Mouse (Mus musculus): ENCODE measurements around the gene 1600002K03Rik.

DNA sequence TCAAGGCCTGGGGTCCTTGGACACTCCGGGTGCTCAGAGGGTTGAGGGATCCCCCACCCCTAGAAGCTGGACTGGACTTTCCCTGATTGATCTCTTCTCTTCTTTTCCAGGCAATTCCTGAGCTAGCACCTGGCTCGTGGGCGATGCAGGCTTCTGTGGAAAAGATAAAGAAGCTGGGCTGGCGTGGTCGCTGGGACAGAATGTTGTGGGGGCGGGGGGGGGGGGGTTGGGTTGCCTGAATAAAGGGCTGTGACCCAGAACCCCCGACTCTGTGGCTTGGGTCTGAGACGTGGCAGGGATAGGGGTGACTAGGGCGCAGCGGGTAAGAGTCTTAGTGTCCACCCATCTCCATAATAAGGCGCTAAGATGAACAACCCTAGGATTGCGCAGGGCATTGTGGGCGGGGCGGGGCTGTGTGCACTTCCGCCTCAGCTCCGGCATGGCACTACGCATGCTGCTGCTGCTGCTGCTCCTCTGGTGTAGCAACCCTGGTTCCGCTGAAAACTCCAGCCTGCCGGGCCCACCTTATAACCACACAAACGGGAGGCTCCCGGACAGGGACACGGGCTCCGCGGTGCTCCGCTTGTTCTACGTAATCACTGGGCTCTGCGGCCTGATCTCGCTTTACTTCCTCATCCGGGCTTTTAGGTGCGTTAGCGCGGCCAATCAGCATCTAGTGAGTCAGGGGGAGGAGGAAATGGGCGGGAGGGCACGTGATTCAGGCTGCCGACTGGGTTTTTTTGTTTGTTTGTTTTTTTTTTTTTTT lies at the start of gene 1600002K03Rik:
- TF ChIP-seq POLR2A (IDR thresholded peaks at IDR 0.05; ENCODE audit: borderline replicate concordance, control insufficient read depth, low read depth, low read length) (peak; percentile 92), CTCF (IDR thresholded peaks at IDR 0.05; ENCODE audit: control insufficient read depth, insufficient read depth, low read length) (no peak)
